Mouse (Mus musculus) embryo, embryonic 10 days (tissue): ENCODE results near the gene Angptl2.

ENCODE experiments used
- DNase-seq: peaks from one replicate; pipeline ENCODE4 v3.0.0-alpha.2; 2015; ENCODE audit warnings: low spot score

Angptl2 gene

GRCm38 (mm10) chr2:33215700-33216509 lies at the start of gene Angptl2:
Gene Angptl2, plus strand, starts transcription at chr2:33216069.
- DNase-seq, result peak; percentile 96

DNA sequence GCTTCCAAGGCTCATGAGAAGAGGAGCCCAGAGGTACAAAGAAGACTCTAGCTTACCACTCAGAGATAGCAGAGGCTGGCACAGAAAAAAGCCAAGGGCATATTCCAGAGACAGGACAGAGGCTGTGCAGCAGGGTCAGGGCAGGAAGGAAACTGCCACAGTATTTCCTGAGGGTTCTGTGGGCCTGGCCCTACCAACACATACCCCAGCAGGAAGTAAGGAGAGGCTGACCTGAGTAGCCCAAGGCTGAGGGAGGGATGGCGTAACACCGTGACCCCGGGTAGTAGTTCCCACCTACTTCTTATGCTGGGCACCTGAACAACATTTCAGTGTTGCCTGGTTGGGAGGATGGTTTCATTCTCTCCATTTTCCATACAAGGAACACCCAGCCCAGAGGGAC lies 48.8 kb upstream of the Angptl2 start:
- no peak for DNase-seq

DNA sequence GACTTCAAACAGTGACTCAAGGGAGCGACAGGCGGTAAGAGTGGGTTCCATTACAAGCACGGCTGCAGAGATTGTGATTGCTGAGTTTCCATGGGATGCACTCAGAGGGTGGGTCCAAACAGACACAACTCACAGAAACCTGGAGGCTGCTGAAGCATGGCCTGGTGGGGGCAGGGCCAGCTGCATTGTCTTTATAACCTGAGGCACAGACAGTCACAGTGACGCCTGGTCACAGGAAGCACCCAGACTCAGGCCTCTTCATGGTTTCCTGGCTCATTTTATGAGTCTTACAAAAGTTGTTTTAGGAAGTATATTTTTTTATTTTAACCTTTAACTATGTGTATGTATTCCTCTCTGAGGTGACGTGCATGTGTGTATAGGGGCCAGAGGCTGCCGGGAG lies 46.4 kb upstream of the Angptl2 start:
- no peak for DNase-seq

- no peak for DNase-seq
These were observed 44.9 kb upstream of the Angptl2 start for GRCm38 (mm10) chr2:33170777-33171565.

GRCm38 (mm10) chr2:33173126-33173525 lies 42.7 kb upstream of the Angptl2 start:
- no peak for DNase-seq

GRCm38 (mm10) chr2:33173686-33174085 lies 42.2 kb upstream of the Angptl2 start:
- DNase-seq, result no peak

GRCm38 (mm10) chr2:33176516-33176915 lies 39.4 kb upstream of the Angptl2 start:
- DNase-seq, result no peak

GRCm38 (mm10) chr2:33176921-33177320 lies 38.9 kb upstream of the Angptl2 start:
- DNase-seq, result no peak

- no peak for DNase-seq
These were observed 38.2 kb upstream of the Angptl2 start for GRCm38 (mm10) chr2:33177443-33178242.

DNA sequence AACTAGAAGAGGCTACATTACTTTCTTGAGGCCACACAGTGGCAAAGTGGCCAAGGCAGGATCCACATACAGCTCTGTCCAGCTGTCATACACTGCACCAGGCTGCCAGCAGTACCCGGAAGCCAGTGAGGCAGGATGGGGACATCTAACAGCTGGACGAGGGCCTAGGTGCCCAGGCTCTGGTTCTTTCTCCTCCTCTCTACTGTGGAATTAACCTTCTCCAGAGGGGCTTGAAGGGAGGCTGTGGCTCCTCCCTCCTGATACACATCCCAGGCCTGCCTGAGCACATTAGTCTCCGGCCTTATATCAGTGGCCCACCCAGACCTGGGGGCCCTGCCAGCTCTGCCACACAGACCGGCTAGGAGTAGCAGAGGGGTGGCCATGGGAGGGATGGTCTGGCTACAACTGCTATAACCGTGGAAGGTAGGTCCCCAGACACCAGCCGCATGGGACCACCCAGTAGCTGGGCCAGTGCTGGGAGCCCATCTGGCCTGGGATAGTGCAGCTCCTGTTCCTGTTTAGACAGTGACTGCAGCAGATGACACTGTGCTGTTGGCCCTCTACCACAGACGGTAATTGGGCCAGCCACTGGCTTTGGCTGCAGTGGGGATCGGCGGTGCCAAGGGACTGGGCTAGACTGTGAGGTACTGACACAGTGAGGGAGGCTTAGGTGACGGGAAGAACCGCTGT lies 37.5 kb upstream of the Angptl2 start:
- peak; percentile 19 for DNase-seq

DNA sequence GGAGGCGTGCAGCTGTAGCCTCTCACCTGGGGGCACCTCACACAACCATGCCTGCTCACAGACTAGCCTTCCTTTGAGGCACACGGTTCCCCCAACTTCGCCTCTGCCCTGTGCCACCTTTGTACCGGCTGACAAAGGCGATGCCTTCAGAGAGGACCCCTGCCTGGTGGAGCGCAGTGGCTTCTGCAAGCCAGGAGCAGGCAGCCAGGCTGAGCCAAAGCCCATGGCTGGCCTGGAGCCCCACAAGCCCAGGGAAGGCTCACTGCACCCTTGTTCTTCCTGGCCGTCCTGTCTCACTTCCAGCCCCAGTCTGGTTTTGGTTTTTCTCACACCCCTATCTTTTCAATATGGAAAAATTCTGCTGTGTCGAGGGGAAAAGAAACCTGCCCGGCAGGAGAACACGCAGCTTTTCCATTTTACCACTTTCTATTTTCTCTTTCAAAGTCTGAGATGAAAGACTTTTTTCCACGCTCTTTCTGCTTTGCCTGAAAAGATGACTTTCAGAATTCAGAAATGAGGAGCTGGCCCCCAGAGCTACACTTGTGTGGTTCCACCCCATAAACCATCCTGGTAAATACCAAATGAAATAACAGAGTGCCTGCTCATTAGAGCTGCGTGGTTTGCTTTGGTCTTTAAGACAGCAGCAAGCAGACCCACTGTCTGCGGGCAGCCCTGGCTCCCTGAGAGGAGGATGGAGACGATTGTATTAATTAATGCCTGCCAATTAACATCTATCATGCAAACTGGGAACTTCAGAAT lies 36.5 kb upstream of the Angptl2 start:
- no peak for DNase-seq

DNA sequence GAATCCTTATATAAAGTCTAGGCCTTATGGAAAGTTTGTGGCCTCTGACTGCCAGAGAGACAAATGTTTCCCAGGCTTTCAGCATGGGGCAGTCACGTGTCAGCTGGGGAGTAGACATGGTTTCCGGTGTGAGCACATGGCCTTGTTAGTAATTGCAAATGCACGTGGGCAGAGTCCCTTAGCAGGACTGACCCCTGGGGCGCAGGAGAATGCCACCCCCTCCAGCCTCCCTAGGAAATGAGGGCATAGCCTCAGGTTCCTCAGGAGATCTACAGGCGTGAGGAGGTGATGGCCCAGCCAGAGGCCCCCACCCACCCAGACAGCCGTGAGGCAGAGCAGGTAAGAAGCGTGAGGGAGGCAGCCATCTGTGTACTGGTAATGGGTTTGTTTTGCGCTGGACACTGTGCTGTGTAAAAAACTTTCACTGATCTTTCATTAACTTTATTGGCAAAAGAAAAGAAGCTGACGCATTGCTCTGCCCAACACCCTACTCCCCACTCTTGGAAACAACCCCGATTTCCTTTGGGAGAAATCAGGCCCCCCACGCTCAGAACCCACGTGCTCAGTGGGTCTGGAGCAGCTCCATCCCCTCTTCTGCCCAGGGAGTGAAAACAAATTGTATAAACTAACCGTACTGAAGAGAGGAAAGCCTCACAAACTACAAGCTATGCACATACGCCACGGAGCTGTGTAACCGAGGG lies 35.8 kb upstream of the Angptl2 start:
- no peak for DNase-seq

GRCm38 (mm10) chr2:33183321-33183720 lies 32.5 kb upstream of the Angptl2 start:
- no peak for DNase-seq

DNA sequence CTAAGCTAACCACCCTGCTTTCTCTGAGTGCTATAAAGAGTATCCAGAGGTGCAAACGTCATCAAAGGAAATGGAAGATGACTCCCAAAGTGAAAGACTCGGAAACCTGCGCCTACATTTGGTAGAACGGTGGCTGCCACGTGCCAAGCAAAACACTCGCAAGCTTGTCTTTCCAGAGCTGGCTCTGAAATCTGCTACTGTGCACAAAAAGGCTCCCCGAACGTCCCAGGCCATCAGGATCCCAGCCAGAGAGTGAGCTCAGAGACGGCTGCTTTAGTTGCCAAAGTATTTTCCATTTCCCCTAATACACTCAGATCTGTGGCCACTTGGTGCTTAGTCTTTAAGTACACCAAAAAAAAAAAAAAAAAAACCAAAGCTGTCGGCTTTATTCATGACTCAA lies 31.2 kb upstream of the Angptl2 start:
- no peak for DNase-seq

DNA sequence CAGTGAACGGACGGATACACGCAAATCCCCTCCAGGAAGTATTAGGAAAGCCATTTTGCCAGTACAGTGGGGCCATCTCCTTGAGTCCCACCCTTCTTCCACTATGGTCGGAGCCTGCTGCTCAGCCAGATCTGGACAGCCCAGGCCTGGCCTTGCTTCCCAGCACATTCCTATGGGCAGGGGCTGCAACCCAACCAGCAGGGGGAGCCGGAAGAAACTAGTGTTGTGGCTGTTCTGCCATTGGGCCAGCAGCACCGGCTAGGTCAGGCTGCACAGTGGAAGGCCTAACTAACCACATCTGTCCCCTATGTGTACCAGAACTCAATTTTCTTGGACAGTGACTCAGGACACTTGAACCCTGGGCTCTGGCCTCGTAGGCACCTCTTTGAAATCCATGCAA lies 30.6 kb upstream of the Angptl2 start:
- DNase-seq, result peak; percentile 73

- DNase-seq, result no peak
These were observed 29.4 kb upstream of the Angptl2 start for GRCm38 (mm10) chr2:33186505-33186904.

DNA sequence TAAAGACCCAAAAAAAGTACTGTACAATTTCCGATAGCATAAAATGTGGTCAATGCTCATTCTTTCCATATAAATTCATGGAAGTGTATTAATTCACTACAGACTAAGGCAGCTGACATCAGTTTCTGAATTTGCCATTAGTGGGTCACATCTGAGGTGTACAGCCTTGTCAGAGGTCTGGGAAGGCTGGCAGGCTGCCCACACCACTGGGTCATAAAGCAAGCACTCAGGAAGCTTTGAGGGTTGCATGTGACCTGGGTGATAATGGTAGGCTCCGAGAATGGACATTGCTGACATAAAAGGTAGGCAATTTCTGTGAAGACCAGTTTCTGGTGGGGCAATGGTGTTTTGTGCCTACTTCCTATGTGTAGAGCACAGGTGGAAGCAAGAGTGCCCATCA lies 28.0 kb upstream of the Angptl2 start:
- no peak for DNase-seq

- DNase-seq, result no peak
These were observed 26.8 kb upstream of the Angptl2 start for GRCm38 (mm10) chr2:33188925-33189670.

DNA sequence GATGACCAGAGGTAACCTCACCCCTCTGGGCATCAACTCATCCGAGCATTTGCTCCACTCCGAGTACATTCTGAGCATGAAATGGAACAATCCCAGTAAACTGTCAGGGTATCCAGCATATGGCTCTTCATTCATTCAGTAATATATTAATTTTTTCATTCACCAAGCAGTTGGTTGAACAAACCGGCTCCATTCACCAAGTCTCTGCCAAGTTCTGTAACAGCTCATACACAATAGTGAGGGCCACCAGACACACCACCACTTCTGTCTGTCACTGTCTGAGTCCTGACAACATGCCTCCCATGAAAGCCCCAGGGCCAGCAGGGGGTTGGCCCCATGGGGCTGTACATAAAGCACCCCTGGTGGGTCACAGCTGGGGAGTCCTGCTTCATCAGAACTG lies 25.9 kb upstream of the Angptl2 start:
- no peak for DNase-seq
